Mouse (Mus musculus) lung, postnatal 0 days (tissue): ENCODE results near the gene Nr2e1.

Experiments
- CTCF ChIP-seq: IDR thresholded peaks from 2 replicates; pipeline ENCODE4 v1.5.1; 2016; ENCODE audit warnings: antibody characterized with exemption, mild to moderate bottlenecking
- EP300 ChIP-seq: IDR thresholded peaks from 2 replicates; pipeline ENCODE4 v1.6.1; 2016; ENCODE audit warnings: antibody characterized with exemption, mild to moderate bottlenecking, control low read depth

DNA sequence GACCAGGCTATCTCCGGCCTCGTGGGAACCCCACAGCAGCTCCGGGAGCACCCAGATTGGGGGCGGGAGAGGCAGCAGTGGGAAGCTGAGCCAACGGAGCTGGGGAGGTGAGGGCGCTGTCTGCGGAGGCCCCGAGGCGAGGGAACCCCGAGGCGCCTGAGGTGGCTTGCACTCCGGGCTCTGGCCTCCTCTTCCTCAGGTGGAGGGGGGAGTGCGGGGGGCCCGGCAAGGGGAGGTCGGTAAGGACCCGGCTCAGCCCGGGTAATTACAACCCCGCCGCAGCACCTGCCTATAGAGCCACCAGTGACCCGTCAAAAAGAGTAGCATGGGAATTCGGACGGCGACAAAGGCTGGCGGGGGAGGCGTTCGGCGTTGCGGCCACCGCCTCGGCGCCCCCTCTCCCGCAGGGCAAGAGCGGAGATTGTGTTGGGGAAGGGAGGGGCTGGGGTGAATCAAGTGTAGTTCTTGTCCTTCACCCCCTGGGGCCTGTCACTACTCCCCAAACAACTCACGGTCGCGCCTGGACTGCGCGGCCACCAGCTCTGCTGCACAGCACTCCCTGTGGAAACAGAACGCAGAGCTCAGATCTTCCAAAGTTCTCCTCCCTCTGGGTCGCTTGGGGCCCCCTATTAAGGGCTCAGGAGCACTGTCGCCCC lies 3.8 kb downstream of the Nr2e1 start:
- TF ChIP-seq CTCF: no peak
- no peak for TF ChIP-seq EP300
